Mouse (Mus musculus) adrenal gland, adult 2 months (tissue): Measurements from ENCODE around the gene Nlrp3. TPM values are rescaled to one million over a fixed set of nuclear protein-coding genes. Genes with fewer than 3 reads are reported as not detected.

Experiments
- polyA plus RNA-seq: library from polyadenylated mRNA; depleted of rRNA; stranded (reverse); fragments of >200 nt; gene quantifications from 2 replicates; pipeline ENCODE4 v1.2.3, GENCODE M21; 2012; rRNA removed
- total RNA-seq, 2 experiments: library from RNA; stranded (reverse); gene quantifications; 2 replicates each; pipeline ENCODE4 v1.2.3; 2021

Gene Nlrp3
- total and polyA plus RNA-seq, 3 experiments, result 0.29 to 1.8 (median 1.3) TPM

Other genes starting within 250 kb of the Nlrp3 start
- 1 to 10 TPM in 1 of 2 experiments, under 1 TPM in 1; 0.58 to 2.7 TPM for gene Wnt9a, start 234.6 kb upstream of the Nlrp3 start, total RNA-seq
- 2.4 and 2.6 TPM in 2 replicates for gene Wnt9a, start 234.6 kb upstream of the Nlrp3 start, polyA plus RNA-seq
- gene Prss38, start 165.9 kb upstream of the Nlrp3 start, total RNA-seq, result not detected
- not detected in 2 replicates for gene Prss38, start 165.9 kb upstream of the Nlrp3 start, polyA plus RNA-seq
- gene Jmjd4, start 91.5 kb upstream of the Nlrp3 start, total RNA-seq, result 1 to 10 TPM; 8.4 to 9.4 TPM
- 4.9 and 6.2 TPM in 2 replicates for gene Jmjd4, start 91.5 kb upstream of the Nlrp3 start, polyA plus RNA-seq
- 100 to 1,000 TPM in 1 of 2 experiments, 10 to 100 TPM in 1; 92.1 to 102 TPM for gene Snap47, start 90.4 kb upstream of the Nlrp3 start, total RNA-seq
- gene Snap47, start 90.4 kb upstream of the Nlrp3 start, polyA plus RNA-seq, result 59.5 and 67.0 TPM in 2 replicates
- 1 to 10 TPM; 2.7 to 5.5 TPM for gene Zfp867, start 69.1 kb upstream of the Nlrp3 start, total RNA-seq
- 0.12 and 0.13 TPM in 2 replicates for gene Zfp867, start 69.1 kb upstream of the Nlrp3 start, polyA plus RNA-seq
- gene Zkscan17, start 14.8 kb upstream of the Nlrp3 start, total RNA-seq, result 10 to 100 TPM; 16.7 to 17.9 TPM
- gene Zkscan17, start 14.8 kb upstream of the Nlrp3 start, polyA plus RNA-seq, result 11.0 and 14.9 TPM in 2 replicates
- gene Olfr222, start 34.7 kb downstream of the Nlrp3 start, total RNA-seq, result not detected
- not detected in 2 replicates for gene Olfr222, start 34.7 kb downstream of the Nlrp3 start, polyA plus RNA-seq
- not detected for gene Olfr223, start 51.7 kb downstream of the Nlrp3 start, total RNA-seq
- gene Olfr223, start 51.7 kb downstream of the Nlrp3 start, polyA plus RNA-seq, result not detected in 2 replicates
- gene Mprip, start 119.7 kb downstream of the Nlrp3 start, total RNA-seq, result 100 to 1,000 TPM; 190 to 233 TPM
- gene Mprip, start 119.7 kb downstream of the Nlrp3 start, polyA plus RNA-seq, result 48.0 and 79.6 TPM in 2 replicates
- 1 to 10 TPM; 1.7 to 2.6 TPM for gene Pld6, start 246.1 kb downstream of the Nlrp3 start, total RNA-seq
- gene Pld6, start 246.1 kb downstream of the Nlrp3 start, polyA plus RNA-seq, result 10.6 and 12.5 TPM in 2 replicates